Mouse (Mus musculus): ENCODE data around the gene Lsmem1. TPM values are rescaled to one million over a fixed set of nuclear protein-coding genes. Genes with fewer than 3 reads are reported as not detected.
"Not testable (repeated sequence)": the region's sequence is repeated elsewhere in the genome, so short reads cannot be mapped to it uniquely, and the experiment has no call there.

Lsmem1 gene
- polyA plus RNA-seq, 1 experiment from 2014 or later: 0.21 TPM

DNA sequence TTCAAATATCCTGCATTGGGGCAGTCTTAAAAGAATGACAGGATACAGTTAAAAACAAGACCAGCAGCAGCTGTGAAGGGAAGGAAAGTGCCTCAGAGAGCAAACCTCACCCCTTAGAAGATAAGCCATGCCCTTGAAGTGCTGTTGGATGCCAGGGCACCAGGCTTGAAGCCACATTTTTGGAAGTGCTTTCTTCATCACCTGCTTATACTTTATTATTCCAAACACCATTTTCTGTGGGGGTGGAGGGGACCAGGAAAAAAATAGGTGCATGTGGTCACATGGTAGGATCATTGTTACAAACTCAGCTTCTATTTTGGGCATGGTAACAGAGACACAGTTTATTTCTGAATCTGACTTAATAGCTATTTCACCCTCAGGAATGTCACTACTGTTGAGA lies 1.8 kb downstream of the Lsmem1 start:
- Histone ChIP-seq H3K9me3 (ENCODE audit: low read length) (no peaks in the 10 kb centered on the region), H3K4me2 (replicated peaks; ENCODE audit: low read depth, low read length) (no peak overlapping the region), H3K36me3 (ENCODE audit: insufficient read depth, low read length) (peaks cover 7% of the 10 kb centered on the region), H3K4me1 (ENCODE audit: insufficient read depth, low read length) (no peaks in the 10 kb centered on the region), H3K27me3 (ENCODE audit: insufficient read depth, low read length) (no peaks in the 10 kb centered on the region), H3K9ac (replicated peaks; ENCODE audit: low read length) (no peak overlapping the region), H3K4me3 (ENCODE audit: low read length) (no peak overlapping the region), H3K27ac (ENCODE audit: low read length) (no peak overlapping the region)
- ATAC-seq (ENCODE audit: low FRiP score, low TSS enrichment): no peak

DNA sequence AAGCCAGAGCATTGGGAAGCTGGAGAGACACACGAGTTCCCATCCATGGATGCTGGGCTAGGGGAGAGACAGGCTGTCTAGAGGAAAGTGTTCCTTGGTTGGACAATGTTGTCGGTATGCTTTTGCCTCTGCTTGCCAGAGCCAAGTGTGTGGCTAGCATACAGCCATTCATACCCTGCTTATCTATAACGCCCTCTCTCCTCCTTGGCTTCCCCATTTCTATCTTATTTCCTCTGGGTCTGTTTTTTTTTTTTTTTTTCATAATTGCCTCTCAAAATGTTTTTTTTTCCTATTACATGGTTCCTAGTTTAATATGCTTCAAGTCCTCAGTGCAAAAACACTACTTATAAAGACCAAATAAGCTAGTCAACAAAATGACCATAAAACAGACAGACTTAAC lies 13.8 kb downstream of the Lsmem1 start:
- Histone ChIP-seq H3K4me2 (replicated peaks; ENCODE audit: low read depth, low read length) (no peak overlapping the region), H3K4me3 (ENCODE audit: low read length) (no peak overlapping the region), H3K36me3 (ENCODE audit: insufficient read depth, low read length) (no peaks in the 10 kb centered on the region), H3K27me3 (ENCODE audit: insufficient read depth, low read length) (no peaks in the 10 kb centered on the region), H3K27ac (ENCODE audit: low read length) (no peak overlapping the region), H3K9me3 (ENCODE audit: low read length) (no peaks in the 10 kb centered on the region), H3K4me1 (ENCODE audit: insufficient read depth, low read length) (no peaks in the 10 kb centered on the region), H3K9ac (replicated peaks; ENCODE audit: low read length) (no peak overlapping the region)
- ATAC-seq (ENCODE audit: low FRiP score, low TSS enrichment): no peak
- WGBS: 85% methylated on average over 3 of the region's 3 CpGs

GRCm38 (mm10) chr12:40177089-40177488 lies 22.2 kb downstream of the Lsmem1 start:
- H3K4me2 ChIP-seq (replicated peaks; ENCODE audit: low read depth, low read length): no peak overlapping the region
- H3K36me3 ChIP-seq (ENCODE audit: insufficient read depth, low read length): no peaks in the 10 kb centered on the region
- no peak overlapping the region for H3K9ac ChIP-seq (replicated peaks; ENCODE audit: low read length)
- 64% methylated on average over 6 of the region's 6 CpGs for WGBS
- no peaks in the 10 kb centered on the region for H3K4me1 ChIP-seq (ENCODE audit: insufficient read depth, low read length)
- no peaks in the 10 kb centered on the region for H3K9me3 ChIP-seq (ENCODE audit: low read length)
- no peaks in the 10 kb centered on the region for H3K27me3 ChIP-seq (ENCODE audit: insufficient read depth, low read length)
- H3K4me3 ChIP-seq (ENCODE audit: low read length): no peak overlapping the region
- no peak overlapping the region for H3K27ac ChIP-seq (ENCODE audit: low read length)
- no peak for ATAC-seq (ENCODE audit: low FRiP score, low TSS enrichment)

GRCm38 (mm10) chr12:40176158-40176557 lies 23.1 kb downstream of the Lsmem1 start:
- 79% methylated on average over 2 of the region's 2 CpGs for WGBS
- Histone ChIP-seq H3K27me3 (ENCODE audit: insufficient read depth, low read length) (no peaks in the 10 kb centered on the region), H3K4me1 (ENCODE audit: insufficient read depth, low read length) (no peaks in the 10 kb centered on the region), H3K9ac (replicated peaks; ENCODE audit: low read length) (no peak overlapping the region), H3K27ac (ENCODE audit: low read length) (no peak overlapping the region), H3K4me2 (replicated peaks; ENCODE audit: low read depth, low read length) (no peak overlapping the region), H3K4me3 (ENCODE audit: low read length) (no peak overlapping the region), H3K36me3 (ENCODE audit: insufficient read depth, low read length) (no peaks in the 10 kb centered on the region), H3K9me3 (ENCODE audit: low read length) (no peaks in the 10 kb centered on the region)
- ATAC-seq (ENCODE audit: low FRiP score, low TSS enrichment): no peak

GRCm38 (mm10) chr12:40175171-40175570 lies 24.1 kb downstream of the Lsmem1 start:
- H3K4me3 ChIP-seq (ENCODE audit: low read length); H3K4me2 ChIP-seq (replicated peaks; ENCODE audit: low read depth, low read length); H3K9me3 ChIP-seq (ENCODE audit: low read length); H3K36me3 ChIP-seq (ENCODE audit: insufficient read depth, low read length); H3K27ac ChIP-seq (ENCODE audit: low read length); H3K9ac ChIP-seq (replicated peaks; ENCODE audit: low read length); H3K4me1 ChIP-seq (ENCODE audit: insufficient read depth, low read length); H3K27me3 ChIP-seq (ENCODE audit: insufficient read depth, low read length); ATAC-seq (ENCODE audit: low FRiP score, low TSS enrichment): not testable (repeated sequence)
- 59% methylated on average over 1 of the region's 1 CpGs for WGBS

- 80% methylated on average over 2 of the region's 2 CpGs for whole genome bisulfite sequencing
- H3K4me1 ChIP-seq (ENCODE audit: insufficient read depth, low read length): no peaks in the 10 kb centered on the region
- no peaks in the 10 kb centered on the region for H3K36me3 ChIP-seq (ENCODE audit: insufficient read depth, low read length)
- H3K27ac ChIP-seq (ENCODE audit: low read length): no peak overlapping the region
- H3K4me2 ChIP-seq (replicated peaks; ENCODE audit: low read depth, low read length): no peak overlapping the region
- no peaks in the 10 kb centered on the region for H3K9me3 ChIP-seq (ENCODE audit: low read length)
- H3K27me3 ChIP-seq (ENCODE audit: insufficient read depth, low read length): no peaks in the 10 kb centered on the region
- no peak for ATAC-seq (ENCODE audit: low FRiP score, low TSS enrichment)
- no peak overlapping the region for H3K9ac ChIP-seq (replicated peaks; ENCODE audit: low read length)
- no peak overlapping the region for H3K4me3 ChIP-seq (ENCODE audit: low read length)
Observed at GRCm38 (mm10) chr12:40171637-40172036, 27.7 kb downstream of the Lsmem1 start.

GRCm38 (mm10) chr12:40169675-40170074 lies 29.6 kb downstream of the Lsmem1 start:
- Histone ChIP-seq H3K9ac (replicated peaks; ENCODE audit: low read length) (no peak overlapping the region), H3K4me1 (ENCODE audit: insufficient read depth, low read length) (no peaks in the 10 kb centered on the region), H3K9me3 (ENCODE audit: low read length) (no peaks in the 10 kb centered on the region), H3K36me3 (ENCODE audit: insufficient read depth, low read length) (no peaks in the 10 kb centered on the region), H3K27me3 (ENCODE audit: insufficient read depth, low read length) (no peaks in the 10 kb centered on the region), H3K4me2 (replicated peaks; ENCODE audit: low read depth, low read length) (no peak overlapping the region), H3K4me3 (ENCODE audit: low read length) (no peak overlapping the region), H3K27ac (ENCODE audit: low read length) (no peak overlapping the region)
- 88% methylated on average over 1 of the region's 1 CpGs for WGBS
- ATAC-seq (ENCODE audit: low FRiP score, low TSS enrichment): no peak

- H3K36me3 ChIP-seq (ENCODE audit: insufficient read depth, low read length): no peaks in the 10 kb centered on the region
- no peaks in the 10 kb centered on the region for H3K27me3 ChIP-seq (ENCODE audit: insufficient read depth, low read length)
- WGBS: 1% methylated on average over 2 of the region's 2 CpGs
- H3K9me3 ChIP-seq (ENCODE audit: low read length): no peaks in the 10 kb centered on the region
- ATAC-seq (ENCODE audit: low FRiP score, low TSS enrichment): peak; percentile 86
- H3K9ac ChIP-seq (replicated peaks; ENCODE audit: low read length): no peak overlapping the region
- H3K4me3 ChIP-seq (ENCODE audit: low read length): no peak overlapping the region
- no peaks in the 10 kb centered on the region for H3K4me1 ChIP-seq (ENCODE audit: insufficient read depth, low read length)
- no peak overlapping the region for H3K27ac ChIP-seq (ENCODE audit: low read length)
- H3K4me2 ChIP-seq (replicated peaks; ENCODE audit: low read depth, low read length): no peak overlapping the region
Observed at GRCm38 (mm10) chr12:40164621-40165020, 34.7 kb downstream of the Lsmem1 start.

GRCm38 (mm10) chr12:40160777-40161176 lies 38.5 kb downstream of the Lsmem1 start:
- Histone ChIP-seq H3K4me1 (ENCODE audit: insufficient read depth, low read length) (no peaks in the 10 kb centered on the region), H3K4me3 (ENCODE audit: low read length) (no peak overlapping the region), H3K36me3 (ENCODE audit: insufficient read depth, low read length) (no peaks in the 10 kb centered on the region), H3K27ac (ENCODE audit: low read length) (no peak overlapping the region), H3K4me2 (replicated peaks; ENCODE audit: low read depth, low read length) (no peak overlapping the region), H3K9ac (replicated peaks; ENCODE audit: low read length) (no peak overlapping the region), H3K27me3 (ENCODE audit: insufficient read depth, low read length) (no peaks in the 10 kb centered on the region), H3K9me3 (ENCODE audit: low read length) (no peaks in the 10 kb centered on the region)
- 76% methylated on average over 2 of the region's 2 CpGs for WGBS
- no peak for ATAC-seq (ENCODE audit: low FRiP score, low TSS enrichment)

- H3K27ac ChIP-seq (ENCODE audit: low read length): no peak overlapping the region
- no peak for ATAC-seq (ENCODE audit: low FRiP score, low TSS enrichment)
- H3K4me3 ChIP-seq (ENCODE audit: low read length): no peak overlapping the region
Observed at GRCm38 (mm10) chr12:40154188-40154587, 45.1 kb downstream of the Lsmem1 start.

More at GRCm38 (mm10) chr12:40154188-40154587, 45.1 kb downstream of the Lsmem1 start:
- Histone ChIP-seq H3K4me1 (ENCODE audit: insufficient read depth, low read length) (no peaks in the 10 kb centered on the region), H3K9ac (replicated peaks; ENCODE audit: low read length) (no peak overlapping the region), H3K36me3 (ENCODE audit: insufficient read depth, low read length) (no peaks in the 10 kb centered on the region), H3K27me3 (ENCODE audit: insufficient read depth, low read length) (no peaks in the 10 kb centered on the region), H3K9me3 (ENCODE audit: low read length) (no peaks in the 10 kb centered on the region), H3K4me2 (replicated peaks; ENCODE audit: low read depth, low read length) (no peak overlapping the region)
- WGBS: 92% methylated on average over 6 of the region's 6 CpGs
